Comparison of ENCODE assay signal across 27 mouse cellular contexts in the genomic region with DNA sequence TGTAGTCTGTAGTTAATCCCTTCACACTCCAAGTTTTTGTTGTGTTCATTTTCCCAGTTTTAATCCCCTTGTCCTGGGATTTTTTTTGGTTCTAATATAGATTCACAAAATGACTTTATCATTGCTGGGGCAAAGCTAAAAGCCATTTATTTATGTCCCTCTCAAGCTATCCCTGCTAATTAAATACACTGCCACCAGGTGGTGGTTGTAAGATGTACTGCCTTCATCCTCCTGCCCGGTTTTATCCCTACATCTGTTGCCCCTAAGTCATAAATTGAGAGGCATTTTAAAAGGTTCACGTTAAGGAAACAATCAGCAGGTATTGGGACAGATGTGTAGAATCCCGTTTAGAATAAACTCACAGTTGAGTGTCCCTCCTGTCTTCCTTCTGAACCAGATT. TPM values are rescaled to one million over a fixed set of nuclear protein-coding genes. Genes with fewer than 3 reads are reported as not detected.
A peak's percentile ranks its signal among the peaks of the same experiment; 100 is the strongest.
DNase-seq lines count a peak whose midpoint lies in the region; ATAC-seq and TF ChIP-seq lines count a peak whose summit lies in the region.
"Had no signal": no experiment of that assay in that cellular context is flagged by ENCODE, and none has a peak within 500 bp of the region (broad histone marks: within the 10 kb centered on the region; RNA-seq: fewer than 3 reads in every experiment).

No protein-coding gene starts in this region.

- no peaks in the 10 kb centered on the region for H3K36me3 ChIP-seq in intestine, postnatal 0 days (ENCODE audit: control insufficient read depth, insufficient read depth)
- H3K36me3 ChIP-seq in intestine, embryonic 16.5 days (ENCODE audit: control insufficient read depth, insufficient read depth, low read length), result no peaks in the 10 kb centered on the region
- H3K36me3 ChIP-seq: forebrain, embryonic 10.5 days; heart, embryonic 10.5 days; heart, embryonic 13.5 days; hindbrain, embryonic 15.5 days; intestine, embryonic 15.5 days had no signal

- WGBS in intestine, postnatal 0 days, result 32% methylated on average over 3 of the region's 3 CpGs
- 31% methylated on average over 3 of the region's 3 CpGs for WGBS in intestine, embryonic 16.5 days

- intact Hi-C loops in left cerebral cortex, adult 2 months (cut with DNase I), result loop anchor here (5.0 kb wide), 1 partner anchor 125 kb away; no protein-coding TSS in a partner anchor
- intact Hi-C loops in left cerebral cortex, postnatal 25 days (cut with DNase I), result no loop called here
- intact Hi-C loops in gastrocnemius, postnatal 36 days (cut with DNase I), result no loop called here

- peak; percentile 29 to 30 for DNase-seq in cerebellum, postnatal 14 days
- DNase-seq in cerebellum, adult 8-10 months, result no peak
- DNase-seq in left cerebral cortex, adult 2 months (ENCODE audit: extremely low spot score in 1 of 2, low spot score in 2 of 2), result no peak
- DNase-seq in left cerebral cortex, postnatal 25 days (ENCODE audit: low spot score in 2 of 2), result no peak
- peak; percentile 7 for DNase-seq in ES-CJ7 (ENCODE audit: low read depth, low spot score)
- DNase-seq in gastrocnemius, postnatal 36 days, result no peak
- DNase-seq: adrenal gland, adult 2 months; adrenal gland, postnatal 14 days; B cell, adult 2 months; cerebellum, adult 18-20 months; cerebellum, adult 9-11 months; gastrocnemius, postnatal 25 days; heart, adult 2 months; heart, postnatal 14 days; heart, postnatal 4 days had no signal

- no peaks in the 10 kb centered on the region for H3K4me1 ChIP-seq in intestine, postnatal 0 days (replicated peaks; ENCODE audit: control insufficient read depth, insufficient read depth, low read length)
- H3K4me1 ChIP-seq in intestine, embryonic 16.5 days (ENCODE audit: control insufficient read depth, insufficient read depth, low read length), result no peaks in the 10 kb centered on the region
- H3K4me1 ChIP-seq: forebrain, embryonic 10.5 days; forebrain, embryonic 13.5 days; heart, embryonic 10.5 days; heart, embryonic 13.5 days; hindbrain, embryonic 15.5 days; intestine, embryonic 15.5 days had no signal

- no peaks in the 10 kb centered on the region for H3K9me3 ChIP-seq in intestine, postnatal 0 days (ENCODE audit: control insufficient read depth)
- no peaks in the 10 kb centered on the region for H3K9me3 ChIP-seq in intestine, embryonic 16.5 days (ENCODE audit: control insufficient read depth, low read length)
- H3K9me3 ChIP-seq: forebrain, embryonic 10.5 days; forebrain, embryonic 13.5 days; heart, embryonic 10.5 days; heart, embryonic 13.5 days; hindbrain, embryonic 15.5 days; intestine, embryonic 15.5 days had no signal

- H3K4me3 ChIP-seq in intestine, postnatal 0 days (ENCODE audit: low read depth, low read length), result no peak overlapping the region
- H3K4me3 ChIP-seq in intestine, embryonic 16.5 days (ENCODE audit: low read length), result no peak overlapping the region
- no peak overlapping the region for H3K4me3 ChIP-seq in left cerebral cortex, adult 2 months
- H3K4me3 ChIP-seq: forebrain, embryonic 10.5 days; forebrain, embryonic 13.5 days; heart, adult 2 months; heart, embryonic 10.5 days; heart, embryonic 13.5 days; hindbrain, embryonic 15.5 days; intestine, embryonic 15.5 days had no signal

- H3K27me3 ChIP-seq in intestine, postnatal 0 days (replicated peaks; ENCODE audit: control insufficient read depth, insufficient read depth, low read length), result no peaks in the 10 kb centered on the region
- H3K27me3 ChIP-seq in intestine, embryonic 16.5 days (replicated peaks; ENCODE audit: control insufficient read depth, insufficient read depth, low read length), result no peaks in the 10 kb centered on the region
- H3K27me3 ChIP-seq: forebrain, embryonic 13.5 days; hindbrain, embryonic 15.5 days; intestine, embryonic 15.5 days had no signal

- no peak overlapping the region for H3K27ac ChIP-seq in intestine, postnatal 0 days (ENCODE audit: low read depth, low read length)
- H3K27ac ChIP-seq in intestine, embryonic 16.5 days (ENCODE audit: low read length), result no peak overlapping the region
- no peak overlapping the region for H3K27ac ChIP-seq in left cerebral cortex, adult 2 months
- H3K27ac ChIP-seq: forebrain, embryonic 10.5 days; forebrain, embryonic 13.5 days; heart, adult 2 months; heart, embryonic 10.5 days; heart, embryonic 13.5 days; hindbrain, embryonic 15.5 days; intestine, embryonic 15.5 days had no signal

- no peak overlapping the region for H3K4me2 ChIP-seq in intestine, postnatal 0 days (replicated peaks; ENCODE audit: low read depth)
- H3K4me2 ChIP-seq in intestine, embryonic 16.5 days (ENCODE audit: low read depth, low read length), result no peak overlapping the region
- H3K4me2 ChIP-seq: forebrain, embryonic 13.5 days; heart, embryonic 13.5 days; hindbrain, embryonic 15.5 days; intestine, embryonic 15.5 days had no signal

- ATAC-seq in intestine, postnatal 0 days, result no peak
- no peak for ATAC-seq in intestine, embryonic 16.5 days
- ATAC-seq: forebrain, embryonic 13.5 days; intestine, embryonic 15.5 days had no signal

- 0 out of 2 replicates have a peak, but pooled peaks have one; percentile 5 for TF ChIP-seq CTCF in intestine, postnatal 0 days (IDR thresholded peaks at IDR 0.05; ENCODE audit: low read depth)
- peak; percentile 29 for TF ChIP-seq CTCF in left cerebral cortex, adult 2 months (IDR thresholded peaks at IDR 0.05)

- H3K9ac ChIP-seq in intestine, postnatal 0 days (ENCODE audit: low read depth, low read length), result no peak overlapping the region
- no peak overlapping the region for H3K9ac ChIP-seq in intestine, embryonic 16.5 days (ENCODE audit: low read depth, low read length)
- H3K9ac ChIP-seq: forebrain, embryonic 13.5 days; heart, embryonic 13.5 days; hindbrain, embryonic 15.5 days; intestine, embryonic 15.5 days had no signal

RNA-seq across cellular contexts. Expression of a gene that starts 14.6 kb away (rescaled TPM):
- polyA plus RNA-seq in intestine, postnatal 0 days (2015; fragmentation: Nextera tagmentation; extraction: Ambion mirVana), result not detected in 2 replicates
- polyA plus RNA-seq in intestine, embryonic 16.5 days (2015; fragmentation: Nextera tagmentation; extraction: Ambion mirVana), result 0.05 and 0.09 TPM in 2 replicates
- total RNA-seq in left cerebral cortex, adult 2 months (2021), result 10 to 100 TPM; 41.6 to 49.3 TPM
- 10 to 100 TPM; 49.9 to 50.0 TPM for total RNA-seq in left cerebral cortex, postnatal 25 days (2021)
- total RNA-seq in gastrocnemius, postnatal 36 days (2021), result not detected
- total RNA-seq: adrenal gland, postnatal 14 days; CH12.LX; gastrocnemius, adult 8-10 months; gastrocnemius, postnatal 25 days; granulocyte monocyte progenitor cell, adult 5-6 weeks; heart, postnatal 14 days; MEL had no signal
- polyA plus RNA-seq: adrenal gland, adult 2 months; forebrain, embryonic 10.5 days had no signal

Comparison
In these comparisons a context has a peak if more than half of its experiments do, and no peak if none do; other contexts are left out.
1. DNase-seq: peak in cerebellum, postnatal 14 days (2 of 2) and ES-CJ7 (single experiment); none in cerebellum, adult 8-10 months (single experiment), left cerebral cortex, adult 2 months (0 of 2), left cerebral cortex, postnatal 25 days (0 of 2) and gastrocnemius, postnatal 36 days (0 of 2).
2. RNA of a gene that starts 14.6 kb away (total RNA-seq): 49.9 to 50.0 TPM in left cerebral cortex, postnatal 25 days and 41.6 to 49.3 TPM in left cerebral cortex, adult 2 months; not detected in gastrocnemius, postnatal 36 days; every median in the first group is over 10 times any median in the second.